Mouse (Mus musculus) hindbrain, postnatal 0 days (tissue): ENCODE data around the gene Lime1. TPM values are rescaled to one million over a fixed set of nuclear protein-coding genes. Genes with fewer than 3 reads are reported as not detected.

ENCODE experiments used
- ATAC-seq: fragments of 200-750 bp; cut with Nextera tagmentation; 2 replicates; pipeline ENCODE4 v1.8.0; 2017; ENCODE audit warnings: mild to moderate bottlenecking, moderate TSS enrichment, moderate library complexity
- DNase-seq: peaks from one replicate; pipeline ENCODE4 v3.0.0-alpha.2; 2015; ENCODE audit warnings: low spot score
- H3K27ac ChIP-seq: fragments of 300-500 bp; sonication (generic); 2 replicates; pipeline ENCODE4 v1.5.1; 2014; ENCODE audit warnings: mild to moderate bottlenecking
- H3K27me3 ChIP-seq: fragments of 300-500 bp; sonication (generic); 2 replicates; pipeline ENCODE4 v1.6.1; 2014; ENCODE audit warnings: low read length, mixed read lengths; ENCODE audit not compliant: insufficient read depth
- H3K36me3 ChIP-seq: fragments of 300-500 bp; sonication (generic); 2 replicates; pipeline ENCODE4 v1.6.1; 2014; ENCODE audit warnings: low read length, mixed read lengths; ENCODE audit not compliant: insufficient read depth
- H3K4me1 ChIP-seq: fragments of 300-500 bp; sonication (generic); 2 replicates; pipeline ENCODE4 v1.6.1; 2014; ENCODE audit warnings: antibody characterized with exemption, low read length, mixed read lengths; ENCODE audit not compliant: insufficient read depth
- H3K4me2 ChIP-seq: fragments of 300-500 bp; sonication (generic); 2 replicates; pipeline ENCODE4 v1.6.1; 2014; ENCODE audit warnings: low read depth, mild to moderate bottlenecking, low read length, moderate library complexity, mixed read lengths
- H3K4me3 ChIP-seq: fragments of 300-500 bp; sonication (generic); 2 replicates; pipeline ENCODE4 v1.5.1; 2014; ENCODE audit warnings: low read length
- H3K9ac ChIP-seq: fragments of 300-500 bp; sonication (generic); replicated peaks from 2 replicates; pipeline ENCODE4 v1.6.1; 2014; ENCODE audit warnings: mild to moderate bottlenecking, low read length, moderate library complexity, mixed read lengths
- H3K9me3 ChIP-seq: fragments of 300-500 bp; sonication (generic); 2 replicates; pipeline ENCODE4 v1.6.1; 2016; ENCODE audit warnings: low read length, mixed read lengths
- CTCF ChIP-seq: IDR thresholded peaks from 2 replicates; pipeline ENCODE4 v1.5.1; 2016; ENCODE audit warnings: antibody characterized with exemption, control low read depth, low read depth
- WGBS: fragments of 180-500 bp; shearing (Covaris S2); extraction: QIAGEN DNeasy Blood & Tissue Kit; methylation state at CpG from one replicate; pipeline ENCODE4 v1.1.7; 2014; 5-methylcytosine and 5-hydroxymethylcytosine counted together
- polyA plus RNA-seq: library from polyadenylated mRNA; unstranded; fragments of >200 nt; fragmentation: Nextera tagmentation; extraction: Ambion mirVana; gene quantifications from 2 replicates; pipeline ENCODE4 v1.2.1, GENCODE M21; 2015
- total RNA-seq: library from RNA; depleted of rRNA; stranded (reverse); fragments of >200 nt; gene quantifications from 2 replicates; pipeline ENCODE4 v1.2.3, GENCODE M21; 2014

Gene Lime1
- total and polyA plus RNA-seq, 2 experiments from 2014 or later, result 24.1 to 49.0 TPM

DNA sequence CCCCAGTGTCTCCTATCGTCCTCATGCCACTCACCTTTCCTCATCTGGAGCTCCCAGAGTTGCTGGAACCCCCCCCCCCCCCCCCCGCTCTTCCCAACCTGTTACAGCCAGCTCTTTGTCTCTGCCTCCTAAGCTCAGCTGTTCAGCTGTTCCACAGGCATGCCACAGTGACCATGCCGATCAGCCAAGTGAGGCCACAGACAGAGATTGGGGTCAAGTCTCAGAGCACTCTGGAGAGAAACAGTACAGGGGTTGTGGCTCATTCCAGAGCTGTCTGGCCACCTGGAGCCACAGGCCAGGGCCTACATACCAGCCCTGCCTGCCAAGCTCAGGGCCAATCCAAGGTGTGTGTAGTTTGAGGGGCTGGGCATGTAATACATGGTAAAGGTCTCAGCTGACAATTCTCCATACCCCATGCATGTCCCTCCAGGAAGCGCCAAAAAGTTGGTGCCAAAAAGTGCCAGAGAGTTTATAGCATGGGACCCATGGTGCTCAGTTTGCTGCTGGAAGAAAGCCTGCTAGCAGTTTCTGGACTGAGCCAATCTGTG lies 6.9 kb downstream of the Lime1 start:
- Histone ChIP-seq H3K9me3 (no peaks in the 10 kb centered on the region), H3K27me3 (no peaks in the 10 kb centered on the region), H3K4me2 (no peak overlapping the region), H3K9ac (no peak overlapping the region), H3K27ac (no peak overlapping the region), H3K36me3 (peaks cover 25% of the 10 kb centered on the region), H3K4me3 (no peak overlapping the region), H3K4me1 (peaks cover 6% of the 10 kb centered on the region; the same call in 1 of the 2 replicates)
- no peak for DNase-seq
- no peak for ATAC-seq
- no peak for TF ChIP-seq CTCF
- WGBS, result 92% methylated on average over 3 of the region's 4 CpGs

DNA sequence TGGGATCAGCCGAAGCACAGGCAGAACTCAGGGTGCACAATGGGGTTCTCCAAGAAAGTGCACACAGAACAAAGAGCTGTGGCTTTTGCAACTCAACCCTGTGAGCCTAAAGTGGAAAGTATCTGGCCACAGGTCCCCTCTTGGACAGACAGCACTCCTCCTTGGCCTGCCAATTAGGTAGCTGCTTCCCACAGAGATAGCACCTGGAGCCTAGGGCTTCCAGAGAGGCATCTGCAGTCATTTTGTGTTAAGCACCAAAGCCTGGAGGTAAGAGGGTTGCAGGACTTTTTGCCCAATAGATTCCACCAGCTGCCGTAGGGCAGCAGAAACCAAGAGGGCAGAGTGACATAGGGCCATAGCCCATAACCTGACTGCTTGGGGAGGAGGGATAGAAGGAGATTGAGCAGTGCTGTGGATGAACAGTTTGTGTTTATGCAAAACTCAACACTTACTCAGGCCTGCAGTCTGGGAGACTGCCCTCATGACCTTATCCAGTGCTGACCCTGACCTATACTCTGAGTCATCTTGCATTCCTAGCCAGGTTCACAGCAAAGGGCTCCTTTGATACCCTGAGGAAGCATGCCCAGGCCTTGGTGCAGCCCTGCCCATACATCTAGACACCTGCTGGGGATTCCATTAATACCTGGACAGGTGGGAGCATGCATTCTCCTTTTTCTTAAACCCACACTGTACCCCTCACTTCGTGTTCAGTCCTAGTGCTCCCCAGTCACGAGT lies 10.4 kb downstream of the Lime1 start:
- H3K9me3 ChIP-seq, result no peaks in the 10 kb centered on the region
- no peak for TF ChIP-seq CTCF
- H3K4me1 ChIP-seq, result peaks cover under 1% of the 10 kb centered on the region; the same call in 1 of the 2 replicates
- no peak overlapping the region for H3K4me3 ChIP-seq
- no peak overlapping the region for H3K9ac ChIP-seq
- WGBS, result 81% methylated on average over 4 of the region's 4 CpGs
- H3K27me3 ChIP-seq, result no peaks in the 10 kb centered on the region
- DNase-seq, result no peak
- H3K36me3 ChIP-seq, result peaks cover 10% of the 10 kb centered on the region; the same call in 1 of the 2 replicates
- no peak overlapping the region for H3K27ac ChIP-seq
- no peak for ATAC-seq
- H3K4me2 ChIP-seq, result no peak overlapping the region

DNA sequence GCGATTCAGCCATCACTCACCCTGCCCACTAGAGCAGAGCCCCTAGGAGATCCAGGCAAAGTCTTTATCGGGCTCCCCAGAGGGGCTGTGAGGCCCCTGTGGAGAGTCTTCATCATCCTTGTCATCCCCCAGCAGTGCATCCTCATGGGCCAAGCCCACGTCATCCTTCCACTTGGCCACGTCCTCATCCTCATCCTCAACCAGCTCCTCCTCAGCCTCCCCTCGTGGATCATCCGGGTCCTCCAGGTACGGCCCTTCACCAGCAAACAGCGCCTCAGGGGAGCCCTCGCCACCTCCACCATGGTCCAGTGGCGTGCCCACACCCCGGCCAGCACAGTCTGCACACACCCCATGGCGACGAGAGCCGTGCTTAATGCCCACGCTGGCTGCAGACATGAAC lies 11.1 kb downstream of the Lime1 start:
- H3K27ac ChIP-seq, result no peak overlapping the region
- H3K9ac ChIP-seq, result no peak overlapping the region
- 87% methylated on average over 15 of the region's 15 CpGs for WGBS
- H3K4me2 ChIP-seq, result no peak overlapping the region
- ATAC-seq (no peak; the same call in 1 of the 2 replicates), DNase-seq (no peak)
- H3K9me3 ChIP-seq, result no peaks in the 10 kb centered on the region
- TF ChIP-seq CTCF, result no peak
- H3K4me1 ChIP-seq, result no peaks in the 10 kb centered on the region
- H3K36me3 ChIP-seq, result peaks cover 10% of the 10 kb centered on the region; the same call in 1 of the 2 replicates
- no peaks in the 10 kb centered on the region for H3K27me3 ChIP-seq
- H3K4me3 ChIP-seq, result no peak overlapping the region

DNA sequence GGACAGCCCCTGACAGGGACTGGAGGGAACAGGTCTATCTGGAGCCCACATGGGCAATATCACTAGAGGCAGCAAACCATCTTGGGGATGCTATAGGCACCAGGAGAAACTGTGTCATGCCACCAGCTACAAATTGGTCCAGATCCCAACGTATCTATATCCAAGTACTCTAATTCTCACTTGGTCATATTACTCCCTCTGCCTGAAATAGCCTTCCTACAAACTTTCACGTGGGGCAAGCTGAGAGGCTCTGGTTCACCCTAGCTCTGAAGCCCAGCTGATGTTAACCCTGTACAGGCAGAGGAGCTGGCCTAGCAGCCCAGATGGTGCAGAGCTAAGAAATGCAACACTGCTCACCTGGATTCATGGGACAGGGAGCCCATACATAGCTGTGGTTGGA lies 11.7 kb downstream of the Lime1 start:
- Histone ChIP-seq H3K9ac (no peak overlapping the region), H3K4me3 (no peak overlapping the region), H3K27me3 (no peaks in the 10 kb centered on the region), H3K4me2 (no peak overlapping the region), H3K9me3 (no peaks in the 10 kb centered on the region), H3K27ac (no peak overlapping the region), H3K4me1 (no peaks in the 10 kb centered on the region), H3K36me3 (peaks cover 10% of the 10 kb centered on the region; the same call in 1 of the 2 replicates)
- ATAC-seq, result no peak
- no peak for DNase-seq
- whole genome bisulfite sequencing, result 83% methylated on average over 2 of the region's 2 CpGs
- no peak for TF ChIP-seq CTCF

DNA sequence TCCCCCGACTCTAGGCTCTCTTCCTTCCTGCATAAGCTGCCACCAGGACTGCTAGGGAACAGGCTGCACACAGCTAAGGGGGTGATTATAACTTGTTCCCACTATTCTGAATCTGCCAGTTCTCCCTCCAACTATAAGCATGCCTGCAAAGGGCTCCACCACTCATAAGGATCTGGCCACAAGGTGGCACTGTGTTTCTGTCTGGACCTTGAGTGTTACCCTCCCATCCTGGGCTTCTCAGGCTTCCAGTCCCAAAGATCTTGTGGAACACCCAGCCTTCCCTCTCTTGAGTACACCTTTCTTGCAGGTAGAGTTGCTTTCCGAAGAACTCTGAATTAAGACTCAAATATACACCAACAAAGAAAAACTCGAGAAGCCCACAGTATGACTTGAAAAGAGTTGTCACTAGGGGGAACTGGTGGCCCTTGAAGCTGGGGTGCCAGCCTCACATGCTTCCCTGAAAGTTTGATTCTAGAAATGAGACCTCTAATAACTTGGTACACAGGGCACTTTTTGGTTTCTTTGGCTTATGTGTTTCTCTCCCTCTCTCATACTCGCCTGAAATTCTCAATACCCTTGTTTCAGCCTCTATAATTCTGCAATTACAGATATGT lies 12.8 kb downstream of the Lime1 start:
- peak; percentile 90 for TF ChIP-seq CTCF
- Histone ChIP-seq H3K27ac (no peak overlapping the region), H3K9me3 (no peaks in the 10 kb centered on the region), H3K36me3 (peaks cover 10% of the 10 kb centered on the region; the same call in 1 of the 2 replicates), H3K27me3 (no peaks in the 10 kb centered on the region), H3K4me3 (no peak overlapping the region), H3K4me2 (no peak overlapping the region), H3K9ac (no peak overlapping the region), H3K4me1 (no peaks in the 10 kb centered on the region)
- peak; percentile 78; the same call in 1 of the 2 replicates for ATAC-seq
- DNase-seq, result peak; percentile 93
- WGBS, result 32% methylated on average over 4 of the region's 4 CpGs

DNA sequence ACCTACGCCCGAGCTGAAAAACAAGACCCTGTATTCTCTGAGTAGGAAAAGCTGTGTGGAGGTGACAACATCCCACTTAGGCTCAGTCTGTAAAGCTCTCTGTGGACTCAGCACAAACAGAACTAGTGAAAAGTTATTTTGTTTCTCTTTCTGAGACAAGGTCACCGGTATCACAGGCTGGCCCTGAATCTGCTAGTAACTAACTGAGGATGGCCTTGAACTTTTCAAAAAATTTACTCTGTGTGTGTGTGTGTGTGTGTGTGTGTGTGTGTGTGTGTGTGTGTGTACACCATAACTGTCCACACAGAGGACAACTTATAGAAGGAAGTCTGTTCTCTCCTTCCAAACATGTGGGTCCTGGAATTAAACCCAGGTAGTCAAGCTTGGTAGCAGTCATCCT lies 14.2 kb downstream of the Lime1 start:
- no peak overlapping the region for H3K4me2 ChIP-seq
- ATAC-seq (no peak), DNase-seq (no peak)
- H3K4me3 ChIP-seq, result no peak overlapping the region
- peaks cover 10% of the 10 kb centered on the region; the same call in 1 of the 2 replicates for H3K36me3 ChIP-seq
- 96% methylated on average over 3 of the region's 3 CpGs for WGBS
- no peak overlapping the region for H3K27ac ChIP-seq
- no peaks in the 10 kb centered on the region for H3K9me3 ChIP-seq
- no peak overlapping the region for H3K9ac ChIP-seq
- no peak for TF ChIP-seq CTCF
- H3K27me3 ChIP-seq, result no peaks in the 10 kb centered on the region
- H3K4me1 ChIP-seq, result no peaks in the 10 kb centered on the region
